Mouse (Mus musculus) spleen, adult 2 months (tissue): ENCODE measurements around the gene Glyctk.

Experiments
- CTCF ChIP-seq: fragments of 200-500 bp; IDR thresholded peaks from 2 replicates; pipeline ENCODE4 v1.5.1; 2011; ENCODE audit warnings: mild to moderate bottlenecking, inconsistent platforms; ENCODE audit not compliant: insufficient read depth, insufficient read length, insufficient replicate concordance; ENCODE audit errors: extremely low read depth
- POLR2A ChIP-seq: fragments of 200-500 bp; IDR thresholded peaks from 2 replicates; pipeline ENCODE4 v1.6.1; 2011; ENCODE audit warnings: low read depth, low read length, inconsistent platforms

DNA sequence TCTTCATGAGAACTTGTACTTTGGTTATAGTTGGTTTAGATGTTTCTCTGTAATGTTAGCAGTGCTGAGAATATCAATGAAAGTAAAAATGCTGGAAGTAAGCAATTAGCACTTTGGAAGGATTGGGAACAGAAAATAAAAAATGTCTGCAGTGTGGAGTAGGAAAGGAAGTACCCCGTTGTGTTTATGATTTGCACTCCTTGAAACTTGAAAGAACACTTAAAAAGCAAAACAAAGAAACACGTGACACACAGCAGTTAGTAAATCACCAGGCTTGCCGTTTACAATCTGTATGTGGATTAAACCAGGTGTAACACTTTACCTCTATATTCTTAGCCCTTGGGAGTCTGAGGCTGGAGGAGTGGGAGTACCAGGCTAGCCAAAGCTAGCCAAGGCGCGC, 18.8 kb upstream of the Glyctk start:
- TF ChIP-seq CTCF (no peak), POLR2A (no peak)
